Mouse (Mus musculus) c-Kit-positive CD71-positive TER-119-positive erythroid progenitor cells, embryonic 14.5 days (primary cell): ENCODE data around the gene Myo18b.

ENCODE experiments used
- DNase-seq: peaks from one replicate; pipeline ENCODE4 v3.0.0-alpha.2; 2013; ENCODE audit warnings: low spot score

Gene Myo18b

GRCm38 (mm10) chr5:112796086-112796485 is 100.1 kb downstream of the Myo18b start:
- no peak for DNase-seq

- DNase-seq, result no peak
These were observed 104.1 kb downstream of the Myo18b start for GRCm38 (mm10) chr5:112791792-112792780.

- no peak for DNase-seq
These were observed 105.6 kb downstream of the Myo18b start for GRCm38 (mm10) chr5:112790376-112791111.

GRCm38 (mm10) chr5:112788441-112788840 is 107.7 kb downstream of the Myo18b start:
- no peak for DNase-seq

GRCm38 (mm10) chr5:112786788-112787187 is 109.4 kb downstream of the Myo18b start:
- no peak for DNase-seq

GRCm38 (mm10) chr5:112786031-112786430 is 110.1 kb downstream of the Myo18b start:
- DNase-seq, result no peak

GRCm38 (mm10) chr5:112781719-112782118 is 114.4 kb downstream of the Myo18b start:
- no peak for DNase-seq

GRCm38 (mm10) chr5:112781231-112781630 is 114.9 kb downstream of the Myo18b start:
- DNase-seq, result no peak

GRCm38 (mm10) chr5:112780383-112780782 is 115.8 kb downstream of the Myo18b start:
- no peak for DNase-seq

GRCm38 (mm10) chr5:112776781-112777405 is 119.3 kb downstream of the Myo18b start:
- no peak for DNase-seq

- no peak for DNase-seq
These were observed 122.7 kb downstream of the Myo18b start for GRCm38 (mm10) chr5:112773429-112773828.

- DNase-seq, result no peak
These were observed 124.7 kb downstream of the Myo18b start for GRCm38 (mm10) chr5:112771376-112771901.

GRCm38 (mm10) chr5:112769721-112770119 is 126.4 kb downstream of the Myo18b start:
- DNase-seq, result no peak

- DNase-seq, result no peak
These were observed 127.0 kb downstream of the Myo18b start for GRCm38 (mm10) chr5:112769020-112769720.

GRCm38 (mm10) chr5:112768556-112768955 is 127.6 kb downstream of the Myo18b start:
- DNase-seq, result no peak

- DNase-seq, result no peak
These were observed 134.6 kb downstream of the Myo18b start for GRCm38 (mm10) chr5:112761415-112762075.

GRCm38 (mm10) chr5:112755581-112755980 is 140.6 kb downstream of the Myo18b start:
- DNase-seq, result no peak

- DNase-seq, result no peak
These were observed 146.5 kb downstream of the Myo18b start for GRCm38 (mm10) chr5:112749634-112750033.

GRCm38 (mm10) chr5:112748001-112748719 is 148.0 kb downstream of the Myo18b start:
- DNase-seq, result no peak

GRCm38 (mm10) chr5:112747306-112747930 is 148.7 kb downstream of the Myo18b start:
- DNase-seq, result no peak
